ENCODE assay signal across 8 mouse cellular contexts in the genomic region with DNA sequence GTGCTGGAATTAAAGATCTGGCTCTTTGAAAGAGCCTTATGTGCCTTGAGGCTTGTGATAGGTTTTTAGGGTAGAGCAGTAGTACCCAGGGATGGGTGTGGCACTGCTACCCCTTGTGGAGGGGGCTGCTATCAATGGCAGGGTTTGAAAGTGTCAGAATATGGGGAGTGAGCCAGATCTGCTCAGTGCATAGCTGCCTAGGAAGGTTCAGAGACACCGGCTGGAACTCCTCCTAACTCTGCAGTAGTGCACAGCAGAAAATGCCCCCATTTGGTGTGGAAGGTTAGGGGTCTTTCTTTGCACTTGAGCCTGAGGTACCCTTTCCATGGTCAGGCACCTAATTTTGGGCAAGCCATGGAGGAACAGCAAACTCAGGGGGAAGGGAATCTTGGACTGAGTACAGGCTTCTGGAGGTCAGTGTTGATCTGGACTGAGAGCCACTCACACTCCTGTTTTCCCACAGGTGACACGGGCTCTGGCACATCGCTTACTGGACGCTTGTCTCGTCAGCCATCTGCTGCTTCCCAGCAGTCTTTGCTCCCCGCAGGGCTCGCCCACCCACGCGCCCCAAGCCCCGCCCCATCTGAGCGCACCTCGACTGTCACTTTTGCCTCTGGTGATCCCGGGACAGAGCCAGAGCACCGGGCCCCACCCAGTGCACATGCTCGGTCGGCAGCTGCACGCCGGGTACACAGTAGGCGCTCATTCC. TPM values are rescaled to one million over a fixed set of nuclear protein-coding genes. Genes with fewer than 3 reads are reported as not detected.
DNase-seq lines count a peak whose midpoint lies in the region; ATAC-seq and TF ChIP-seq lines count a peak whose summit lies in the region.

No protein-coding gene starts in this region.

- no peak overlapping the region for H3K4me3 ChIP-seq in CH12.LX (replicated peaks in 1 of 3; ENCODE audit: low read depth in 2 of 3, low read length in 2 of 3, poor library complexity in 1 of 3)
- H3K4me3 ChIP-seq in embryonic facial prominence, embryonic 11.5 days (ENCODE audit: low read depth, low read length) = peak overlapping the region; percentile 43
- H3K4me3 ChIP-seq in heart, embryonic 11.5 days (ENCODE audit: low read depth, low read length) = peak overlapping the region; percentile 57
- peak overlapping the region; percentile 53 for H3K4me3 ChIP-seq in lung, embryonic 14.5 days (ENCODE audit: low read depth, low read length)
- peak overlapping the region; percentile 37 for H3K4me3 ChIP-seq in olfactory bulb, adult 2 months (ENCODE audit: insufficient read depth, low read depth, low read length)

- H3K9ac ChIP-seq in CH12.LX (ENCODE audit: insufficient read depth, low read depth) = no peak overlapping the region; the same call in 1 of the 2 replicates
- peak overlapping the region; percentile 59 for H3K9ac ChIP-seq in embryonic facial prominence, embryonic 11.5 days (replicated peaks; ENCODE audit: low read length)
- H3K9ac ChIP-seq in heart, embryonic 11.5 days (ENCODE audit: low read depth, low read length) = peak overlapping the region; percentile 70
- H3K9ac ChIP-seq in lung, embryonic 14.5 days = peak overlapping the region; percentile 50

- H3K36me3 ChIP-seq in CH12.LX (replicated peaks in 1 of 2; ENCODE audit: control insufficient read depth in 1 of 2, insufficient read depth in 1 of 2, low read length in 1 of 2) = peaks cover 2 to 30% of the 10 kb centered on the region in 2 experiments
- no peaks in the 10 kb centered on the region for H3K36me3 ChIP-seq in embryonic facial prominence, embryonic 11.5 days (replicated peaks; ENCODE audit: control insufficient read depth, insufficient read depth, low read depth, low read length)
- peaks cover 3% of the 10 kb centered on the region for H3K36me3 ChIP-seq in heart, embryonic 11.5 days (ENCODE audit: control insufficient read depth, insufficient read depth, low read length)
- peaks cover 11% of the 10 kb centered on the region; the same call in 1 of the 2 replicates for H3K36me3 ChIP-seq in lung, embryonic 14.5 days (ENCODE audit: insufficient read depth)

- H3K4me2 ChIP-seq in CH12.LX (ENCODE audit: insufficient read depth, low read depth, poor library complexity, severe bottlenecking) = peak overlapping the region; percentile 9; the same call in 1 of the 2 replicates
- H3K4me2 ChIP-seq in embryonic facial prominence, embryonic 11.5 days (ENCODE audit: low read depth, low read length) = peak overlapping the region; percentile 73
- peak overlapping the region; percentile 81 for H3K4me2 ChIP-seq in heart, embryonic 11.5 days
- peak overlapping the region; percentile 71 for H3K4me2 ChIP-seq in lung, embryonic 14.5 days

- H3K79me2 ChIP-seq in CH12.LX (replicated peaks; ENCODE audit: control insufficient read depth, extremely low read depth, insufficient read depth, poor library complexity, severe bottlenecking) = no peaks in the 10 kb centered on the region

- H3K4me1 ChIP-seq in CH12.LX (ENCODE audit: control insufficient read depth in 1 of 2, insufficient read depth in 2 of 2) = no peaks in the 10 kb centered on the region
- no peaks in the 10 kb centered on the region for H3K4me1 ChIP-seq in embryonic facial prominence, embryonic 11.5 days (ENCODE audit: control insufficient read depth, insufficient read depth, low read length)
- peaks cover 7% of the 10 kb centered on the region; the same call in 1 of the 2 replicates for H3K4me1 ChIP-seq in heart, embryonic 11.5 days (ENCODE audit: control insufficient read depth, insufficient read depth, low read length)
- no peaks in the 10 kb centered on the region; the same call in 1 of the 2 replicates for H3K4me1 ChIP-seq in lung, embryonic 14.5 days (ENCODE audit: insufficient read depth)
- peaks cover 9% of the 10 kb centered on the region for H3K4me1 ChIP-seq in olfactory bulb, adult 2 months (ENCODE audit: control insufficient read depth, insufficient read depth, low read length)

- no peak for TF ChIP-seq CTCF in CH12.LX (conservative IDR thresholded peaks at IDR 0.05 in 1 of 2, IDR thresholded peaks at IDR 0.05 in 1 of 2; ENCODE audit: low read depth in 2 of 2, low read length in 2 of 2)
- TF ChIP-seq CTCF in lung, embryonic 14.5 days (IDR thresholded peaks at IDR 0.05; ENCODE audit: low read depth) = no peak
- TF ChIP-seq CTCF in olfactory bulb, adult 2 months (IDR thresholded peaks at IDR 0.05; ENCODE audit: insufficient read depth, low read depth, low read length) = no peak

- H3K27ac ChIP-seq in CH12.LX (ENCODE audit: insufficient read depth, low read depth) = no peak overlapping the region
- H3K27ac ChIP-seq in embryonic facial prominence, embryonic 11.5 days (replicated peaks; ENCODE audit: low read depth, low read length) = no peak overlapping the region
- H3K27ac ChIP-seq in heart, embryonic 11.5 days (ENCODE audit: low read depth, low read length) = no peak overlapping the region
- H3K27ac ChIP-seq in lung, embryonic 14.5 days (ENCODE audit: low read depth) = no peak overlapping the region
- H3K27ac ChIP-seq in olfactory bulb, adult 2 months (ENCODE audit: insufficient read depth, low read depth, low read length) = no peak overlapping the region

- in situ Hi-C loops in CH12.LX (cut with MboI; ENCODE audit: low pct_ligation_motif_present, low pct_unique_long_range_greater_than_20kb, low sequenced_read_pairs) = no loop called here

- no peaks in the 10 kb centered on the region for H3K9me3 ChIP-seq in CH12.LX (replicated peaks; ENCODE audit: low read length)
- no peaks in the 10 kb centered on the region for H3K9me3 ChIP-seq in embryonic facial prominence, embryonic 11.5 days (replicated peaks; ENCODE audit: control insufficient read depth, low read length)
- H3K9me3 ChIP-seq in heart, embryonic 11.5 days (replicated peaks; ENCODE audit: control insufficient read depth, low read length) = no peaks in the 10 kb centered on the region
- H3K9me3 ChIP-seq in lung, embryonic 14.5 days (ENCODE audit: low read depth, low read length) = no peaks in the 10 kb centered on the region

- peak; percentile 64 for ATAC-seq in embryonic facial prominence, embryonic 11.5 days (replicated peaks; ENCODE audit: insufficient number of reproducible peaks, low FRiP score, low TSS enrichment, low read depth)
- peak; percentile 79 for ATAC-seq in heart, embryonic 11.5 days (replicated peaks; ENCODE audit: insufficient number of reproducible peaks, low FRiP score, low TSS enrichment)
- peak; percentile 85 for ATAC-seq in lung, embryonic 14.5 days (ENCODE audit: insufficient read depth)

- DNase-seq in CH12.LX (ENCODE audit: extremely low read depth) = no peak
- DNase-seq in adrenal gland, postnatal 36 days = peak; percentile 58 to 79
- DNase-seq in embryonic facial prominence, embryonic 11.5 days (ENCODE audit: low spot score) = peak; percentile 60
- DNase-seq in large intestine, adult 2 months (ENCODE audit: low read depth, low spot score) = peak; percentile 13
- peak; percentile 56 for DNase-seq in lung, embryonic 14.5 days
- DNase-seq in thymus, postnatal 0 days (ENCODE audit: low spot score) = peak; percentile 48

- TF ChIP-seq EP300 in CH12.LX (IDR thresholded peaks at IDR 0.05; ENCODE audit: low read length) = no peak

- TF ChIP-seq RAD21 in CH12.LX (IDR thresholded peaks at IDR 0.05; ENCODE audit: low read depth, low read length) = no peak

- dilution Hi-C loops in CH12.LX (cut with MboI; ENCODE audit: extremely low pct_ligation_motif_present, extremely low pct_unique_long_range_greater_than_20kb, low sequenced_read_pairs) = no loop called here

- WGBS in embryonic facial prominence, embryonic 11.5 days = 14% methylated on average over 19 of the region's 19 CpGs
- WGBS in heart, embryonic 11.5 days (ENCODE audit: insufficient replicate concordance) = 12% methylated on average over 19 of the region's 19 CpGs
- 4% methylated on average over 19 of the region's 19 CpGs for WGBS in large intestine, adult 2 months
- WGBS in lung, embryonic 14.5 days = 7% methylated on average over 19 of the region's 19 CpGs
- WGBS in olfactory bulb, adult 2 months = 8% methylated on average over 19 of the region's 19 CpGs

- TF ChIP-seq POLR2A in CH12.LX (IDR thresholded peaks at IDR 0.05; ENCODE audit: low read depth, low read length) = no peak
- TF ChIP-seq POLR2A in olfactory bulb, adult 2 months (IDR thresholded peaks at IDR 0.05; ENCODE audit: insufficient read depth, low read depth, low read length) = no peak

- H3K27me3 ChIP-seq in CH12.LX (replicated peaks) = no peaks in the 10 kb centered on the region
- H3K27me3 ChIP-seq in embryonic facial prominence, embryonic 11.5 days (ENCODE audit: control insufficient read depth, insufficient read depth, low read length) = no peaks in the 10 kb centered on the region
- H3K27me3 ChIP-seq in heart, embryonic 11.5 days (ENCODE audit: control insufficient read depth, insufficient read depth, low read length) = no peaks in the 10 kb centered on the region
- no peaks in the 10 kb centered on the region for H3K27me3 ChIP-seq in lung, embryonic 14.5 days (ENCODE audit: insufficient read depth, low read length)

RNA-seq across cellular contexts. Expression of a gene that starts 42.0 kb away (rescaled TPM):
- total RNA-seq in CH12.LX (2012; rRNA removed) (23.3 and 27.7 TPM in 2 replicates), CH12.LX (2014; rRNA removed) (26.5 and 27.3 TPM in 2 replicates)
- polyA plus RNA-seq in CH12.LX (2012; ENCODE audit: insufficient read length, low read depth) = 28.9 and 40.1 TPM in 2 replicates
- 10 to 100 TPM; 60.9 to 67.5 TPM for total RNA-seq in adrenal gland, postnatal 36 days (2021)
- polyA plus RNA-seq in embryonic facial prominence, embryonic 11.5 days (2014; fragmentation: Nextera tagmentation; extraction: Ambion mirVana) = 67.4 and 80.6 TPM in 2 replicates
- polyA plus RNA-seq in heart, embryonic 11.5 days (2014; fragmentation: Nextera tagmentation; extraction: Ambion mirVana) = 58.0 and 64.4 TPM in 2 replicates
- polyA plus RNA-seq in large intestine, adult 2 months (2012; rRNA removed) = 37.5 and 40.4 TPM in 2 replicates
- 76.5 and 90.5 TPM in 2 replicates for polyA plus RNA-seq in lung, embryonic 14.5 days (2014; fragmentation: Nextera tagmentation; extraction: Ambion mirVana)
- polyA plus RNA-seq in olfactory bulb, adult 2 months (2012; ENCODE audit: insufficient read depth, insufficient read length, low replicate concordance, missing spikeins) = not detected in 2 replicates
- 55.6 and 62.2 TPM in 2 replicates for polyA plus RNA-seq in thymus, postnatal 0 days (2015; fragmentation: Nextera tagmentation; extraction: Ambion mirVana)

RNA-seq across cellular contexts. Expression of a gene that starts 45.2 kb away (rescaled TPM):
- total RNA-seq in CH12.LX (2012; rRNA removed) (not detected in 2 replicates), CH12.LX (2014; rRNA removed) (not detected in 2 replicates)
- not detected in 2 replicates for polyA plus RNA-seq in CH12.LX (2012; ENCODE audit: insufficient read length, low read depth)
- under 1 TPM; 0.10 to 0.20 TPM for total RNA-seq in adrenal gland, postnatal 36 days (2021)
- not detected in 2 replicates for polyA plus RNA-seq in embryonic facial prominence, embryonic 11.5 days (2014; fragmentation: Nextera tagmentation; extraction: Ambion mirVana)
- not detected in 2 replicates for polyA plus RNA-seq in heart, embryonic 11.5 days (2014; fragmentation: Nextera tagmentation; extraction: Ambion mirVana)
- 17.0 and 89.2 TPM in 2 replicates for polyA plus RNA-seq in large intestine, adult 2 months (2012; rRNA removed)
- 0.04 TPM in 1 of 2 replicates, not detected in the other for polyA plus RNA-seq in lung, embryonic 14.5 days (2014; fragmentation: Nextera tagmentation; extraction: Ambion mirVana)
- polyA plus RNA-seq in olfactory bulb, adult 2 months (2012; ENCODE audit: insufficient read depth, insufficient read length, low replicate concordance, missing spikeins) = not detected in 2 replicates
- 0.03 and 0.05 TPM in 2 replicates for polyA plus RNA-seq in thymus, postnatal 0 days (2015; fragmentation: Nextera tagmentation; extraction: Ambion mirVana)

Comparison
In these comparisons a context has a peak if more than half of its experiments do, and no peak if none do; other contexts are left out.
1. H3K4me2 ChIP-seq: peak in every context shown above with its lines; median percentile 81 in heart, embryonic 11.5 days; 73 in embryonic facial prominence, embryonic 11.5 days; 71 in lung, embryonic 14.5 days; 9 in CH12.LX.
2. H3K4me3 ChIP-seq: peak in embryonic facial prominence, embryonic 11.5 days (single experiment), heart, embryonic 11.5 days (single experiment), lung, embryonic 14.5 days (single experiment) and olfactory bulb, adult 2 months (single experiment); none in CH12.LX (0 of 3).
3. RNA of a gene that starts 45.2 kb away (polyA plus RNA-seq): 17.0 to 89.2 TPM in large intestine, adult 2 months; 0.03 to 0.05 TPM in thymus, postnatal 0 days, 0.04 TPM in lung, embryonic 14.5 days, not detected in CH12.LX, not detected in embryonic facial prominence, embryonic 11.5 days, not detected in heart, embryonic 11.5 days and not detected in olfactory bulb, adult 2 months; every median in the first group is over 10 times any median in the second.
4. Peak in every context shown above with its lines, with median percentiles within 50 percentile points of each other: ATAC-seq.